Mouse (Mus musculus): Measurements from ENCODE around the gene Olfr112.

DNA sequence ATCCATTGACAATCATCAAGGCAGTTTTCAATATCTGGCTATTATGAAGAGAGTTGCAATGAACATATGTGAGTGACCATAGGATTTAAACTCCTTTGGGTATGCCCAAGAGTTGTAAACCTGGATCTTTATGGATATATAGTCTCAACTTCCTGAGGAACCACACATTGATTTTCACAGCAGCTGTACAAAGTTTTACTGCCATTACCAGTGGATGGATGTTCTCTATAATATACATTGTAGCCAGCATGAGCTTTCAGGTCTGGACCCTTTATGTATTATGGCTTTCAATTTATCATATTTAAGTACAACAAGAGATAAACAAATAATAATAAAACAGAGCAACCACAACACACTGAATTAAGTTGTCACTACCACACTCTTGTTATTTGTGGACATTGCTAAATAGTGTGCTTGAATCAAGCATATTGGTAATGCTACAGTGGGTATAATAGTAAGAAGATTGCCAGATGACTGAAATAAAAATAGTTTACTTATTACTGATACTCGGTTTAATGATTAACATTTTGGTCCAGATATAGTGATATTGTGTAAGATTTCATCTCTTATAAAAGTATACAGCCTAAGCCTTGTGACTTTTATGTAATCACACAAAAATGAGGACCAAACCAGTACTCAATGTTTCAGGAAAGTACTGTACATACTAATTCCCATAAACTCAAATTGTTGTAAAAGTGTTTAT lies 10.2 kb downstream of the Olfr112 start:
- TF ChIP-seq CTCF (IDR thresholded peaks at IDR 0.05; ENCODE audit: extremely low read depth, insufficient read depth, low read length): no peak
- TF ChIP-seq POLR2A (IDR thresholded peaks at IDR 0.05; ENCODE audit: extremely low read depth, insufficient read depth, low read length): no peak
